Mouse (Mus musculus) cerebellum, postnatal 14 days (tissue): Measurements from ENCODE around the gene Dlgap4.
"Not testable (repeated sequence)": the region's sequence is repeated elsewhere in the genome, so short reads cannot be mapped to it uniquely, and the experiment has no call there.

Experiments used
- DNase-seq, 2 experiments: peaks; one replicate each; pipeline ENCODE4 v3.0.0; 2021; ENCODE audit warnings: mixed read lengths in 2 of 2

The Dlgap4 gene

GRCm38 (mm10) chr2:156779036-156779435 lies 165.5 kb downstream of the Dlgap4 start:
- DNase-seq: peak in 1 of 2 experiments; percentile 59

DNA sequence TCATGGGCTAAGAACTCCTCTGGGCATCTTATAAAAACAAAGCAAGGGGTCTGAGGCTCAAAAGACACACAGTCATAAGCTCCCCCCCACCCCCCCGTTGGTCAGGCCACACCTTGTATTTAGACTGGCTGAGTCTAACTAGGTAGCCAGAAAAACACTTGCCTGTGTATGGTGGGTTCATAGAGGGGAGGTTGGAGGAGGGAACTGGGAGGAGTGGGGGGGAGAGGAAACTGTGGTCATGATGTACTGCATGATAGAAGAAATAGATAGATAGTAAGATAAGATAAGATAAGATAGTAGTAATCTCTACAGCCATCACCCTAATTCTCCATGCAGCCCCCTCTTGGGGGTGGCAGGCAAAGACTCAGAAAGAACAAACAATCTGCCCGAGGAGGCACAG lies 166.0 kb downstream of the Dlgap4 start:
- no peak for DNase-seq

- no peak for DNase-seq
These were observed 166.6 kb downstream of the Dlgap4 start for GRCm38 (mm10) chr2:156780129-156780528.

GRCm38 (mm10) chr2:156780752-156781151 lies 167.2 kb downstream of the Dlgap4 start:
- no peak for DNase-seq

DNA sequence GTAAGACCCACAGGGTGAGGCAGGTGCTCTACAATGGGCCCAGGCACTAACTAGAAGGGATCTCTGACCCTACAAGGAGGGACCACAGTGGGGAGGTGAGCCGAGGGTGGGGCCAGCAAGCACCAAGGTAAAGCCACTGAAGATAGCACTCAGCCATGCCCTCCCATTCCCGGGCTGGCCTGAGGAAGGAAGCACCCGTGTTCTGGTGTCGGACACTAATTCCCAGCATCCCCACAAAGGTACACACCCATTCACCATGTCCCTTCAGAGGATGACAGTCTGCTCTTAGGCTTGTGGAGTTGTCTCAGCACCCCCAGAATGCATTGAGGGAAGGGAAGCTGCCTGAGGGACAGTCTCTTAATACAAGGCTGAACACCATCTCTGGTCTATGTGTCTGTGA lies 167.8 kb downstream of the Dlgap4 start:
- DNase-seq: no peak

DNA sequence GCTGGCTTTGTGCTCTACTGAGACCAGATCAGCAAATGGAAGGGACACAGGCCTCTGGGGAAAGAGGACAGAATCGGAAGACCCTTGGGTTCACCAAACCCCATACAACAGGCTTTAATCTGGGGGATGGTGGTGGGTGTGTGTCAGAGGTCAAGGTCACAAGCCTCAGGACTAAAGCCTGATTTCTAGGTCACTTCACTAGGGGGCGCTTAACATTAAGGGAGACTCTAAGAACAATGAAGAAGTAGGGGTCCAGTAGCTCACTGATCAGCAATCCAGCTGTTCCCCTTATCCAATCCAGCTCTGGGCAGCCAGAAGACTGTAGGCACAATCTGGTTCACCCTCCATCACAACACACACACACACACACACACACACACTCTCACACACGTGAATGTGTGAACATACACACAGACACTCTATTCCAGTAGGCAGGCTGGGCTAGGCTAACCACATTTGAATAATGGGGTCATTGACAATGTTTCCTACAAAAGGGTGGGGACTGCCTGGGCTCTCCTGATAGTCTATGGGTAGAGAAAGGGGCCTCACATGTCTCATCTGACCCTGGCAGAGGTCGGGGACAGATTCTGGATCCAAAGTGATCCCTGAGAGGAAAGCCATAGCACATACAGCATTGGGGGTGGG lies 168.5 kb downstream of the Dlgap4 start:
- DNase-seq: no peak

- no peak for DNase-seq
These were observed 169.2 kb downstream of the Dlgap4 start for GRCm38 (mm10) chr2:156782481-156783348.

- DNase-seq: no peak
These were observed 169.8 kb downstream of the Dlgap4 start for GRCm38 (mm10) chr2:156783349-156783728.

DNA sequence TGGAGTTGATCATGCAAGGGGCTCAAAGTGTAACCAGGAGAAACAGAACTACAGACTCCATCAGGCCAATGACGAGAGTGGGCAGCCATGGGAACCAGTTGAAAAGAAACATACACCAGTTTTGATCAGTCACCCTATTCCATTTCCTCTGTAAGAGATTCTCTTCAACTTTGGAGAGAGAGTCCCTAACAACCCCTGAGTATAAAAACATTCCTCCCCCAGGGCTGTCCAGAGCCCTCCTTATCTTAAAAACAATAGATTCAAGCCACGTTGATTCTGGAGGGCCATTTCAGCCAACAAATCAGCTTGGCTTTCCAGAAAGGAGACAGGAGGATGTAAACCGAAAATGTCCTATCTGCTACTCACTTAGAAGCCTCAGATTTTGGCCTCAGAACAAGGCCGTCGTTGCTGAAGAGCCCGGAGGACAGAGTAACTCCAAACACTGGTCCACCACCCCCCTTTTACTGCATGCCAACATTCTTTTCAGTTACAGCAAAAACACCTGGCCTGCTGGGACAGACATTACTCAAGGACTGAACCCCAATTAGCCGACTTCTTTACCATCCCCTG lies 170.6 kb downstream of the Dlgap4 start:
- DNase-seq: no peak

DNA sequence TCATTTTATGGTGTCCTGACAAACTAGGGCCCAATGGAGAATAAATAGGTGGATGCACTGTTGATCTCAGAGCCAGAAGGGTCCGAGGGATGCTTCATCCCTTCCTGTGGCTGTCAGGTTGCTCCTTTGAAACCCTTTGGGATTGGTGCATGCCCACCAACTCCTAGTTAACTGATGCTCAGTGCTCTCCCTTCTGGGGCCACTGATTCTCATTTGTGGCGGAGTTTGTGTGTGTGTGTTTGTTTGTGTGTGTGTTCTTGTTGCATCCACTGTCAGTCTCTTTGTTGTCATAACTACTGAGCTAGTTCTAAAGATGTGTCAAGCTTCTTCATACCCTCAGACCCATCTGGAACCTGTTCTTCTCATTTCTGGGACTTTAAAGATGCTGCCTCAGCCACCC lies 171.4 kb downstream of the Dlgap4 start:
- DNase-seq: no peak

- not testable (repeated sequence) for DNase-seq
These were observed 172.9 kb downstream of the Dlgap4 start for GRCm38 (mm10) chr2:156786369-156786768.

GRCm38 (mm10) chr2:156787090-156787775 lies 173.7 kb downstream of the Dlgap4 start:
- DNase-seq: no peak

GRCm38 (mm10) chr2:156787776-156788105 lies 174.2 kb downstream of the Dlgap4 start:
- peak; percentile 38 to 39 for DNase-seq

DNA sequence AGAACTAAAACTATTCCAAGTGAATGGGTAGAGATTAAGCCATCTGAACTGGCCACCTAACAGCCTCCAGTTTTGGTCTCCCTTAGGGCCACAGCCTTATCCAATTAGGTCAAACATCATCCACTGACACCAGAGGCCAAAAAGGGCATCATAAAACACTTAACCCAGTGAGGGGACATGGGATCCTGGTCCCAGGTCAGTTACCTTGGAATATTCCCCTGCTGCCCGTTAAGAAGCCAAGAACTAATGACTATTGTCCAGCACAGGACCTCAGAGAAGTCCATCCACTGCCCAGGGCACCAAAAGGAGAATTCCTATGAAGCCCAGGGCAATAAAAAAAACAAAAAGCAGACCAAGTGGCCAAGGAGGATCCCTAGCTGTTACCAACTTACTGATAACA lies 175.3 kb downstream of the Dlgap4 start:
- no peak for DNase-seq

DNA sequence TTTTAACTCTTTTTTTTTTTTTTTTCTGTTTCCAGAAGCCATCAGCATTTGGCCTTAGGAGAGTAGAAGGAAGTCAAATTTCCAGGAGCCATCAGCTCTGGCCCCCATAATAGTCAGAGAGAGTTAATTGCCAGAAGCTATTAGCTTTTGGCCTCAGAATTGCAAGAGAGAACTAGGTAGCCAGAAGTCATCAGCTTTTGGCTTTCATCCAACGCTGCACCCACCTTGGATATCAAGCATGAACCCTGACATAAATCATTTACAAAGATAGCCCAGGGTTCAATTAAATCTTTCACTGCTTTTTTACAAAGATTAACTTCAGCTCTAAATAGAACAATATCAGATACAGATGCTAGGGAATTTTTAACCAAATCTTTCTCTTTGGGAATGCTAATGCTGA lies 185.0 kb downstream of the Dlgap4 start:
- DNase-seq: peak in 1 of 2 experiments; percentile 24

GRCm38 (mm10) chr2:156801045-156801444 lies 187.5 kb downstream of the Dlgap4 start:
- DNase-seq: peak in 1 of 2 experiments; percentile 26

DNA sequence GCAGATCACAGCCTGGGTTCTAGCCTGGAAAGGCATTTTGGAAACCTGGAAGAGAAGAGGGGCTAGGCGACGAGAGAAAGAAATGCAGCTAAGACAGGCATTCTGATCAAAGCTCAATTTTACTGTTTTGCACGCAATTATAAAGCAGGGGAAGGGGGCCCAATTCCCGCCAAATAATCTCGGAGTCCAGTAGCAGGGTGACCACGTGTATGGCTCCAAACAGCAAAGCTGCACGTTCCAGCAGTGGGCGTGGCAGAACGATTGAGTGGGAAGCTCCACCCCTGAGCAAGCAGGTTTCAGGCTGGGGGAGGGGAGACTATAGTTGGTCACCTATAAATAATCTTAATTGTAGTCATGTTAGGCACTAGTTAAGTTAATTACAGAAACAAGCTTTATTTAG lies 188.6 kb downstream of the Dlgap4 start:
- not testable (repeated sequence) for DNase-seq

GRCm38 (mm10) chr2:156803698-156804372 lies 190.3 kb downstream of the Dlgap4 start:
- no peak for DNase-seq

DNA sequence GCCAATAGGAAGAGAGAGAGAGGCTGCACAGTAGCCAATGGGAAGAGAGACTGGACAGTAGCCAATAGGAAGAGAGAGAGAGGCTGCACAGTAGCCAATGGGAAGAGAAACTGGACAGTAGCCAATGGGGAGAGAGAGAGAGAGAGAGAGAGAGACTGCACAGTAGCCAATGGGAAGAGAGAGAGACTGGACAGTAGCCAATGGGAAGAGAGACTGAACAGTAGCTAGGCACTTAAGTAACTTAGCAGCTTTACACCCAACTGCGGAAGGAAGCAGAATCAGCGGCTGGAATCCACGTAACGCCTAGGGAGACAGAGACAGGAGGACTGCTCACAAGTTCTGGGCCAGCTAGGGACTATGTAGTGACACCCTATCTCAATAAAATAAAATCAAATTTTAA lies 191.1 kb downstream of the Dlgap4 start:
- DNase-seq: no peak

DNA sequence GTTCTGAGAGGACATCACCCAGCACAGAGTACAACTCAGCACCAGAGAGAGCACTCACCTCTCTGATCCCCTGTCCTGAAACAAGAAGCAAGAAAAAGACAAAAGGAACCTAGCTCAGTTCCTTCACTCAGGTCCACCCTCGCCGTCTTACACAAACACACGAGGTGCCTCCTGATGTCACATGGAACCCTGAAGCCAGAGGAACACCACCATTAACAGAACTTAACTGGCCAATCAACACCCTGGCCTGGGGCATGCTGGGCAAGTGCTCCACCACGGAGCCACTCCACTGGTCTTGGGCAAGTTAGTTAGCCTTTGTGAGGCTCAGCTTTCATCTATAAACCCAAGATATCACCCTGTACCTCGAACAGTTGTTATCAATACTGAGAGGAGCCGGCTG lies 193.4 kb downstream of the Dlgap4 start:
- DNase-seq: no peak

DNA sequence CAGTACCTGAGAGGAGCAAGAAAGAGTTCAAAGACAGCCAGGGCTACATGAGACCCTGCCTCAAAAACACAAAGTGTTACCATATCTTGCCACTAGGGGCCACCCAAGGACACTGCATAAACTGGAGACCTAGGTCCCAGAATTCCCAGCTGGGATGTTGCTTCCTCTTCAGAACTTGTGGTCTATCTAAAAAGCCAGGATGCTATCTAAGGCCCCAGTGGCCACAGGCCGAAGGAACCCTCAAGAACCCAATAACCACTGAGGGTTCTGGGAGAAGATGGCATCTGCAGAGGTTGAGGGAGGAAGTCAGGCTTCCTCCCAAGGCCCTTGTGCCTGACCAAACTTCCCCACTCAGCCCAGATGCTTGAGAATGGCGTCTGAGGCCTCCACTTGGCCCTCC lies 196.1 kb downstream of the Dlgap4 start:
- peak; percentile 83 to 86 for DNase-seq

- DNase-seq: no peak
These were observed 197.2 kb downstream of the Dlgap4 start for GRCm38 (mm10) chr2:156810716-156811115.

- no peak for DNase-seq
These were observed 198.1 kb downstream of the Dlgap4 start for GRCm38 (mm10) chr2:156811556-156811955.
